Mouse (Mus musculus) cortical plate, adult 2 months (tissue): ENCODE results near the gene Chac1.

ENCODE experiments used
- CTCF ChIP-seq: fragments of 200-500 bp; IDR thresholded peaks from 2 replicates; pipeline ENCODE4 v1.5.1; 2011; ENCODE audit warnings: mild to moderate bottlenecking, control low read depth, low read length; ENCODE audit not compliant: insufficient read depth; ENCODE audit errors: extremely low read depth
- POLR2A ChIP-seq: fragments of 200-500 bp; IDR thresholded peaks from 2 replicates; pipeline ENCODE4 v1.6.1; 2011; ENCODE audit warnings: mild to moderate bottlenecking, low read length, control low read depth; ENCODE audit not compliant: insufficient read depth; ENCODE audit errors: extremely low read depth

DNA sequence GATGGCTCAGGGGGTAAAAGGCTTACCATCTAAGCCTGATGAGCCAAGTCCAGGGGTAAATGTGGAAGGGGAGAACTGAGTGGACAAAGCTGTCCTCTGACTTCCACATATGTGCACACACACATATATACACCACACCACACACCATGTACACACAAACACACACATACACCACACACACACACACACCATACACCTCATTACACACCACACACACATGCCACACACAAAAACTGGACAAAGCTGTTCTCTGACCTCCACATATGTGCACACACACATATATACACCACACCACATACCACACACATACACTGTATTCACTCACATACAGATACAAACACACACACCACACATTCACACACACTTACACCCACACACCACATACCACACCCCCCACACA is 5.3 kb downstream of the Chac1 start:
- TF ChIP-seq CTCF = no peak
- no peak for TF ChIP-seq POLR2A
